Mouse (Mus musculus) stomach, postnatal 0 days (tissue): ENCODE measurements around the gene Brwd1.

Experiments used
- CTCF ChIP-seq: IDR thresholded peaks from 2 replicates; pipeline ENCODE4 v1.5.1; 2016; ENCODE audit warnings: antibody characterized with exemption, low read depth, mild to moderate bottlenecking, moderate library complexity
- EP300 ChIP-seq: optimal IDR thresholded peaks from 2 replicates; pipeline ENCODE3; 2016; ENCODE audit warnings: antibody characterized with exemption

- no peak for TF ChIP-seq CTCF
- no peak for TF ChIP-seq EP300
Observed at GRCm38 (mm10) chr16:96066174-96066573, 16.2 kb downstream of the Brwd1 start.
